Mouse (Mus musculus): ENCODE measurements around the gene Fam114a2.
"Not testable (repeated sequence)": the region's sequence is repeated elsewhere in the genome, so short reads cannot be mapped to it uniquely, and the experiment has no call there.

Fam114a2 gene

GRCm38 (mm10) chr11:57518091-57518750, at the start of gene Fam114a2, which contains the start of gene Mfap3:
TSS of gene Fam114a2 (minus strand) at chr11:57518617.
TSS of gene Mfap3 (plus strand) at chr11:57518664.
- peak; percentile 86 to 95 for DNase-seq

- no peak for DNase-seq
Observed at GRCm38 (mm10) chr11:57566091-57567035, 47.9 kb upstream of the Fam114a2 start.

- DNase-seq, result no peak
Observed at GRCm38 (mm10) chr11:57564564-57564963, 46.1 kb upstream of the Fam114a2 start.

- not testable (repeated sequence) for DNase-seq
Observed at GRCm38 (mm10) chr11:57557936-57558335, 39.5 kb upstream of the Fam114a2 start.

- no peak for DNase-seq
Observed at GRCm38 (mm10) chr11:57553015-57553780, 34.8 kb upstream of the Fam114a2 start.

- no peak for DNase-seq
Observed at GRCm38 (mm10) chr11:57551016-57551415, 32.6 kb upstream of the Fam114a2 start.

- no peak for DNase-seq
Observed at GRCm38 (mm10) chr11:57550230-57550629, 31.8 kb upstream of the Fam114a2 start.

- peak; percentile 40 to 81 for DNase-seq
Observed at GRCm38 (mm10) chr11:57548618-57549550, 30.5 kb upstream of the Fam114a2 start.

- DNase-seq, result no peak
Observed at GRCm38 (mm10) chr11:57540681-57541080, 22.3 kb upstream of the Fam114a2 start.

- no peak for DNase-seq
Observed at GRCm38 (mm10) chr11:57539841-57540418, 21.5 kb upstream of the Fam114a2 start.

GRCm38 (mm10) chr11:57535912-57536311, 17.5 kb upstream of the Fam114a2 start:
- DNase-seq, result no peak

- DNase-seq, result no peak
Observed at GRCm38 (mm10) chr11:57532306-57532705, 13.9 kb upstream of the Fam114a2 start.

GRCm38 (mm10) chr11:57531300-57531950, 13.0 kb upstream of the Fam114a2 start:
- DNase-seq, result no peak

GRCm38 (mm10) chr11:57529111-57529510, 10.7 kb upstream of the Fam114a2 start:
- DNase-seq, result no peak

- no peak for DNase-seq
Observed at GRCm38 (mm10) chr11:57527506-57527905, 9.1 kb upstream of the Fam114a2 start.

GRCm38 (mm10) chr11:57525900-57526299, 7.5 kb upstream of the Fam114a2 start:
- no peak for DNase-seq

- no peak for DNase-seq
Observed at GRCm38 (mm10) chr11:57524597-57524996, 6.2 kb upstream of the Fam114a2 start.

- DNase-seq, result no peak
Observed at GRCm38 (mm10) chr11:57523418-57523817, 5.0 kb upstream of the Fam114a2 start.

- DNase-seq, result no peak
Observed at GRCm38 (mm10) chr11:57522046-57522445, 3.6 kb upstream of the Fam114a2 start.

- no peak for DNase-seq
Observed at GRCm38 (mm10) chr11:57521206-57521605, 2.8 kb upstream of the Fam114a2 start.

GRCm38 (mm10) chr11:57519304-57519703, 887 bp upstream of the Fam114a2 start:
- DNase-seq, result no peak

All from spleen, adult 18-20 months (tissue).